Mouse (Mus musculus) heart, postnatal 36 days (tissue): ENCODE measurements around the gene Gm4744. TPM values are rescaled to one million over a fixed set of nuclear protein-coding genes. Genes with fewer than 3 reads are reported as not detected.
"Not testable (repeated sequence)": the region's sequence is repeated elsewhere in the genome, so short reads cannot be mapped to it uniquely, and the experiment has no call there.

Source experiments
- DNase-seq, 2 experiments: peaks; one replicate each; pipeline ENCODE4 v3.0.0; 2021 to 2022
- intact Hi-C: fragments of 180-260 bp; cut with DNase I; formaldehyde crosslinking; loops from one replicate; pipeline ENCODE4 v1.15.1; 2025
- total RNA-seq, 2 experiments: library from RNA; stranded (reverse); gene quantifications; 2 replicates each; pipeline ENCODE4 v1.2.3; 2021

The Gm4744 gene
- not detected for total RNA-seq

- intact Hi-C loops = no loop called here
- DNase-seq = no peak
These were observed at the start of gene Gm4744 for GRCm38 (mm10) chr6:40951770-40952169. Gm4744 (minus strand) TSS chr6:40951870.

GRCm38 (mm10) chr6:40999379-40999778, 47.7 kb upstream of the Gm4744 start, which contains the start of gene Gm2663:
Gm2663 (minus strand) TSS chr6:40999479.
- DNase-seq, intact Hi-C loops: not testable (repeated sequence)

DNA sequence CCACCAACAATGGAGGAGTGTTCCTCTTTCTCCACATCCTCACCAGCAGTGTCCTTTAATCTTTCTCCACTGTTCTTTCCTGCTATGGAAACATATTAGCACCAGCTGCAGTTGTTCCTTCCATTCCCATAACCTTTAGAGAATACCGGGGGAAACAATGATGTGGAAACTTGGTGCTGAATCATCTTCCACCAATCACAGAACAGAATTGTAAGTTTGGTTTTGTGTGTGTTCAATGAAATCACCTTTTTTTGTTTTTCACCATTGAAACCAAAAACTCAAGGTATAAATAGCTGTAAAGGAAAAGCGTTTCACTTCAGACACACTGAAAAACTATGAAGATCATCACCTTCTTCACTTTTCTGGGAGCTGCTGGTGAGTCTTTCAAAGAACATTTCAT, 12.8 kb upstream of the Gm4744 start, which contains the start of gene 1810009J06Rik:
Gene 1810009J06Rik (plus strand): TSS at position 301 of the 400 bp plus-strand sequence.
- DNase-seq, intact Hi-C loops: not testable (repeated sequence)

DNA sequence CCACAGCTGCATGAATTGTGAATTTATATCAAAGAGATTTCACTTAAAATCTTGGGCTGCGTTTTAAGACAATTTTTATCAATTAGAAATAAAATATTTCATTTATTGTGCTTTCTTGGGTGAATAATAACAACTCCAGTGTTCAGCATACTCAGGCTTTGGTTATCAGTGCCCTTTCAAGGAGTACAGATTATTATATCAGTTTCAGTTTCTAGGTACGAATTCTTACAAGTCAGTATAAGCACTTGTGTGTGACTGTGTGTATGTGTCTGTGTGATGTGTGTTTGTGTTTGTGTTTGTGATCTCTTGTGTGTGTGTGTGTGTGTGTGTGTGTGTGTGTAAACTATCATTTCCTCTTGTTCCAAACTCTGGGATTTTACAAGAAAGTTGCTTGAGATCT, 2.0 kb upstream of the Gm4744 start:
- DNase-seq = no peak
- intact Hi-C loops = no loop called here

DNA sequence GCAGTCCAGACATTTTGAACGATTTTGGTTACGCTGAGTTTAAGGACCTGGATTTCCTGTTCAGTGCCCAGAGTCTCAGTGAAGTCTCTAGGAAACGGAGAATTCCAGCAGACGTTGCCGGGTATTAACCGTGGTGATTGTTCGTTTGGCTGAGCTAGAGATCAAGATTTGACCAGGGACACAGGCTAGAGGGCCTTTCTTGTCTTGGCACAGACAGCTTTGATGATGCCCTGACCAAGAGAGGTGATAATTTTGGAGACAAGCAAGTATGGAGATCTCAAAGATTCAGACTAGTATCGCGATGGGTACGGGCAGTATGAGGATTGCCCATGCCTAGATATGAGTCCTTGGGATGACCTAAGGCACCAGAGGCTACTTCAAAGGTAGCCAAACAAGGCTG, 11.2 kb downstream of the Gm4744 start, which contains the start of gene 1700074P13Rik:
Gene 1700074P13Rik (minus strand): TSS at position 101 of the 400 bp plus-strand sequence.
- no peak for DNase-seq
- intact Hi-C loops = no loop called here

GRCm38 (mm10) chr6:40919954-40920353, 31.7 kb downstream of the Gm4744 start:
- DNase-seq = no peak
- intact Hi-C loops = no loop called here

DNA sequence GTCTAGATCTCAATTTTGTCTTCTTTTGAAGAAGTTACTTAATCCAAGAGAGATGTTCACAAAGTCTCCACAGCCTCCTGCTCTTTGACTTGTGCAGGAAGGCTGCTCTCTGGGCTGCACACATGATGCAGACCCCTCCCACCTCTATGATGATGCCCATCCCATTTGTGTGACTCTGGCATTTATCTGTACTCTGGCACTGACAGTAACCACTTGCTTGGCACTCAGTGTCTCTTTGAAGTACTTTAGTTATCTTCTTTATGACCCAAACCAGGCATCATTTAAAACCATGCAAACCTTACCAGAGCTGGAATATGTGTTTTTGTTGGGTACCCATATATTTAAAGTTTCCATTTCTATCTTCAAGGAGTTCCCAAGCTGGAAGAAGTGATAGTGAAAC, 51.4 kb downstream of the Gm4744 start, which contains the start of gene Prss58:
Gene Prss58 (minus strand): TSS at position 101 of the 400 bp plus-strand sequence.
- intact Hi-C loops = no loop called here
- no peak for DNase-seq

Other genes starting within 250 kb of the Gm4744 start
- not detected for gene Moxd2, start 64.4 kb downstream of the Gm4744 start, total RNA-seq
- not detected for gene Prss58, start 51.5 kb downstream of the Gm4744 start, total RNA-seq
- gene 1700074P13Rik, start 11.3 kb downstream of the Gm4744 start, total RNA-seq = not detected
- gene 1810009J06Rik, start 12.9 kb upstream of the Gm4744 start, total RNA-seq = not detected
- not detected for gene Gm2663, start 47.6 kb upstream of the Gm4744 start, total RNA-seq
- not detected for gene 2210010C04Rik, start 83.6 kb upstream of the Gm4744 start, total RNA-seq